Mouse (Mus musculus): Measurements from ENCODE around the gene Dst.

- TF ChIP-seq CTCF (IDR thresholded peaks at IDR 0.05; ENCODE audit: insufficient read depth, low read depth, low read length), result no peak
- TF ChIP-seq POLR2A (IDR thresholded peaks at IDR 0.05; ENCODE audit: insufficient read depth, low read depth, low read length), result no peak
These were observed 56.6 kb downstream of the Dst start for GRCm38 (mm10) chr1:33964643-33965042.
